Mouse (Mus musculus) layer of hippocampus, adult 11-12 months (tissue): ENCODE measurements around the gene Pafah1b3.
A peak's percentile ranks its signal among the peaks of the same experiment; 100 is the strongest.
"Not testable (repeated sequence)": the region's sequence is repeated elsewhere in the genome, so short reads cannot be mapped to it uniquely, and the experiment has no call there.

Experiments used
- DNase-seq: peaks from one replicate; pipeline ENCODE4 v3.0.0; 2022; ENCODE audit warnings: low spot score

Pafah1b3 gene

GRCm38 (mm10) chr7:25267751-25268463 lies 29.9 kb downstream of the Pafah1b3 start:
- peak; percentile 100 for DNase-seq

- peak; percentile 100 for DNase-seq
These were observed 30.5 kb downstream of the Pafah1b3 start, which contains the start of gene Cic for GRCm38 (mm10) chr7:25267301-25267750. Gene Cic, plus strand, starts transcription at chr7:25267704.

GRCm38 (mm10) chr7:25266180-25266962 lies 31.4 kb downstream of the Pafah1b3 start:
- no peak for DNase-seq

GRCm38 (mm10) chr7:25265743-25266142 lies 32.0 kb downstream of the Pafah1b3 start:
- not testable (repeated sequence) for DNase-seq

GRCm38 (mm10) chr7:25263968-25264870 lies 33.6 kb downstream of the Pafah1b3 start:
- no peak for DNase-seq

- DNase-seq = no peak
These were observed 35.9 kb downstream of the Pafah1b3 start for GRCm38 (mm10) chr7:25261896-25262295.

GRCm38 (mm10) chr7:25251822-25252221 lies 46.0 kb downstream of the Pafah1b3 start:
- DNase-seq = no peak

- no peak for DNase-seq
These were observed 46.6 kb downstream of the Pafah1b3 start for GRCm38 (mm10) chr7:25251071-25251791.

- peak; percentile 98 for DNase-seq
These were observed 47.4 kb downstream of the Pafah1b3 start, which contains the start of gene Erf for GRCm38 (mm10) chr7:25250141-25250972. Gene Erf, minus strand, starts transcription at chr7:25250761.

GRCm38 (mm10) chr7:25249314-25250140 lies 48.3 kb downstream of the Pafah1b3 start:
- peak; percentile 76 for DNase-seq

GRCm38 (mm10) chr7:25248846-25249313 lies 48.9 kb downstream of the Pafah1b3 start:
- DNase-seq = no peak

GRCm38 (mm10) chr7:25248018-25248647 lies 49.7 kb downstream of the Pafah1b3 start:
- peak; percentile 87 for DNase-seq

GRCm38 (mm10) chr7:25247498-25247897 lies 50.3 kb downstream of the Pafah1b3 start:
- no peak for DNase-seq

GRCm38 (mm10) chr7:25246759-25247137 lies 51.0 kb downstream of the Pafah1b3 start:
- DNase-seq = peak; percentile 62

- peak; percentile 80 for DNase-seq
These were observed 51.6 kb downstream of the Pafah1b3 start for GRCm38 (mm10) chr7:25246079-25246758.
